Mouse (Mus musculus) MEL-GATA-1-ER (cell line): ENCODE data around the gene Msi2.

Source experiments
- DNase-seq: peaks from one replicate; pipeline ENCODE4 v3.0.0-alpha.2; 2012; ENCODE audit warnings: low read depth; ENCODE audit errors: extremely low read depth

The Msi2 gene

DNA sequence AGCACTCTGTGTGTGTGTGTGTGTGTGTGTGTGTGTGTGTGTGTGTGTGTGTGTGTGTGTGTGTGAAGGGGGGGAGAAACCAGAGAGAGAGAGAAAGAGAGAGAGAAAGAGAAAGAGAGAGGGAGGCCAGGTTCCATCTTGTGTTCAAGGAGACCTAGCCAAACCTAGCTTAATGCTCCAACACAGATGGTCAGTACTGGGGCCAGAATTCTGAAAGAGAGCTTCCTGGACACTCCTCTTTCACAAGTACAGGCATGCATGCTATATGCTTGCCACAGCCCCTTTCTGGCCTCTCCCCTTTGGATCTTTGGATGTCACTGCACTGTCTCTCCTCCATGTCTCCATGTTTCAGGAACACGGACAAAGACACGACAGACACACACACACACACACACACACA is 41.7 kb downstream of the Msi2 start:
- DNase-seq: no peak

DNA sequence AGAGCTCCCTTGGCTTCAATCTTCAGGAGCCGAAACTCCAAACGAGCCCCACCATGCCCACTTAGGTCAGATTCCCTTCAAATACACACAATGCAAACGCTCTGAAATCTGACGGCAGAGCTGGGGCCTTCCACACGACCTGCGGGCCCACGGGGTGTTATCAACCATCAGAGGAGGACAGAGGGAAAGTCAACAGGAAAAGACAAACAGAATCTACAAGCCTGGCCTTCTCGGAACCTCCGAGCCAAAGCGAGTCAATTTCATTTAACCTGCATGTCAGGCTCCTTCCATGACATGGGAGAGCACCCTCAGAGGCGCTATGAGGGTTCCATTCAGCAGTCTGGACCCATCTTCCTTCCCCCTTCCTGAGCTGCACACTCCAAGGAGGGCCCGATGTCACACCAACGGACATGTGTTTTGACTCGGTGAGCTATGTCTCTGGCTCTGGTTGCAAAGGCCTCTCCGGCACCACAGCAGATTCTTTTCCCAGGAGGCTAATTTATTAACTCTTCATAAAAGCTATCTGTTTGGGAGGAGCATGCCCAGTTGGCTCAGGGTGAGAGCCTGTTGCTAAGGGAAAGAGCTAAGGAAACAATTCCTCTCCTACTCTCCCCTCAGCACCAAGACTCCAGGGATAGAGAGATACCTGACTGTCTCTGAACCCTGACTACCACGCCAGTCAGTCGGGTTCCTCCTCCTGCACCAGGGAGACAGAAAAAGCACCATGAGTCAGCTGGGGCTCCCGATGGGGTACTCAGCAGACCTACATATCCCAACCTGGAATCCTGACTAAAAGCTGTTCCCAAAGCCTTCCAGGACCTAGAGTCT is 42.6 kb downstream of the Msi2 start:
- DNase-seq: no peak

DNA sequence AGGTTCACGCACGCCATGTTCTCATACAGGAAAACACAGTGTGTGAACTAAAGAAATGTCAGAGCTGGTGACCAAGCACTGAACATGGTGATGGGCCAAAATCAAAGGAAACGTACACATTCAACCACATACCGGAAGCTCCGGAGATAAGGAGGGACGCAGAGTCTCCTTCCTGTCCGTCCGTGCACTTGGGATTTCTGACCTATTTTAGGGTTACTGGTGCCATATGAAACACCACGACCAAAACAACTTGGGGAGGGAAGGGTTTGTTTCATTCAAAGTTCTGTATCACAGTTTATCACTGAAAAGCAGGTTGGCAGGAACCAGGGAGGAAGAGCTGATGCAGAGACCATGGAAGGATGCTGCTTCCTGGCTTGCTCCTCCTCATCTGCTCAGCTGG is 44.2 kb downstream of the Msi2 start:
- DNase-seq: no peak

DNA sequence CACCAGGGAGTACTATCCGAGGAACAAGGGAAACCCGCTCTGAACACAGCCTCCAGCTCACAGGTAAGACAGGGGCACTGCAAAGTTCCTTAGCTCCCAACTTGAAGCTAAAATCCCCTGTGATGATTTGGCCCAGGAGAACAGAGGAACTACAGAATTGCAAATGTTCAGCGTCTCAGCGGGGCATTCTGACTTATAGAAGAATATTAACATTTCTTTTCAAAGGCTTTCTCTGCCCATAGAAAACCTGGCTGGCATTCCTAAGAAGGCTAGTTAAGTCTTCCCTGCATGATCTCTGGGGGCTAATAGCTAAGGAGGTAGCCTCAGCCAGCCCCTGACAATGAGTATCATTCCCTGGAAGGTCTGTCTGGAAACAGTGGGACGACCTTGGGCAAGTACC is 47.4 kb downstream of the Msi2 start:
- DNase-seq: no peak

- DNase-seq: no peak
Observed at GRCm38 (mm10) chr11:88669106-88669505, 49.2 kb downstream of the Msi2 start.

GRCm38 (mm10) chr11:88668345-88668744 is 50.0 kb downstream of the Msi2 start:
- DNase-seq: no peak

DNA sequence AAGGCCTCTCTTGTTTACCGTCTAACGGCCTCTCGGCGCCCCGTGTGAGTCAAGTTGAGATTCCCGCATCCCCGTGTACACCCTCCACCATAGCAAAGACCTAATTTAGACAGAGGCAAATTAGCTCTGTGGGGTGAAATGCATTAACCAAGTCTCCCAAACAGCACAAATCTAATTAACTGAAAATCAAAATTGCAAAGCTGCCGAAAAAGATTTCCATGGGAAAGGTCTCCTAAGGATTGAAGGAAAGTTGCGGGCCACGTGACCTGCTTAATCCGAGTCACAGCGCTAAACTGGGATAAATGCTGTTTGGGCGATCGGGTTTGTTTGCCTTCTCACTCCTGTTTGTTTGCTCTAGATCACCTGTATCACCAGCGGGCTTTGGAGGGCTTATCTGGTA is 52.5 kb downstream of the Msi2 start:
- no peak for DNase-seq

- DNase-seq: no peak
Observed at GRCm38 (mm10) chr11:88661444-88662180, 56.7 kb downstream of the Msi2 start.

GRCm38 (mm10) chr11:88660404-88660803 is 57.9 kb downstream of the Msi2 start:
- no peak for DNase-seq

DNA sequence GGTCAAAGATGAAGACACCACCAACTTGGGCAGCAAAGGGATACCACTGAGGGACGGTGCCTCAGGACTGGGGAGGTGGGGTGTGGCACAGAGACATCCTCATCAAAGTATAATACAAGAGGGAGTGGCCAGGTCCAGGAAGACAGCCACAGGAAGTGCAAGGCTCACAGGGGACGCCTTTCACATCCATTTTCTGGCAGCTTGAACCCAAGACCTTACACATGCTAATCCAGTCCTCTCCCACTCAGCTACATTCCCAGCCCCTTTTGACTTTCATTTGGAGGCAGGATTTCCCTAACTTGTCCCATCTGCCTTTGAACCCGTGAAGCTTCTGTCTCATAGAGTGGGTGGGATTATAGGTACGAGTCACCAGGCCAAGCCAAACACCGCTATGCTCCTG is 59.4 kb downstream of the Msi2 start:
- DNase-seq: no peak

GRCm38 (mm10) chr11:88655786-88656185 is 62.5 kb downstream of the Msi2 start:
- no peak for DNase-seq

DNA sequence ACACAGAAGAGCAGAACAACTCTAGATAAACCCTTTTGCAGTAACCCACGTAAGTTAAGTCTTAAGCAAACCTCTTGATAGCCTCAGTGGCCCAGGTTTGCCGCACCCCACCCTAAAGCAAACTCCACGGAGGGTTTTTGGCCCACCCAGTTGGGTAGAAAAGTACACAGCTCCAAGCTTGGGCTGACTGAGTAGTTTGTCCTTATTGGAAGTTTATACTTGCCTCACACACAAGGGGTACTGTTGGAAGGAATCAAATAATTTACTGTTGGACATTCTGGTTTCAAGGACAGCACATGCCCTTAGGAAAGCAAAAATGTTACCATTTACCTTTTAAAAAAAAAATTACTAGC is 63.1 kb downstream of the Msi2 start:
- DNase-seq: no peak

DNA sequence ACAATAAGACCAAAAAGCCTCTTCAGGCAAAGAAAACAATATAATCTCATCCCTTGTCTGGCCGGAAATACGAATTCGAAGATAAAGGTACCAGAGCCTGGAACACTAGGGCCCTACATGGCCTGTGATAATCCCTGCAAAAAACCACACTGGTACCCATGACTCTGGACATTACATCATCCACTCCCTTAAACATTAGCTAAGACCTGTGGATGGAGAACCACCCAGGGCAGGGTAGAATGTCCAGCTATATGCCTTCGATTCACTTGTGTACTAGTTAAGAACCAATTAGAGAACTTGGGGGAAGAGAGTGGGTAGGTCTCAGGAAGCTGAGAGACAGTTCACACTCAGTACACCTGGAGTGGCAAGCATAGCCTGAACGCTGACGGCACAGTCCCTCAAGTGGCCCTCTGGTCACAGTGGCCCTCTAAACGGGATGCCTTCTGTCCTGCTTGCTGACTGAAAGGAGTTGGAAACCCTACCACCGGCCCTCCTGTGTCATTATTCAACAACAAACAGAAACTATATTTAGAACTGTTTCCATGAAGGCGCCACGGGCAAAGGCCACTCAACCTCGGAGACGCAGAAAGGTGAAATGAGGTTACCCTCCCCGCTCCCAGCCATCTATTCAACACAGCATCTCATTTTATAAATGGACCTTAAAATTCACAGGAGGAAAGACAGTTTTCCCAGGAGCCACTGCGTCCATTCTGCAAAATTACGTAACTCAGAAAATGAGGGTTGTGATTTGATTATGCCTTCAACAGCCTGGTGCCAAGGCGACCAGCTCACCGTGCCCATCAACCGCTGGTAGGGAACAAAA is 63.7 kb downstream of the Msi2 start:
- DNase-seq: no peak

DNA sequence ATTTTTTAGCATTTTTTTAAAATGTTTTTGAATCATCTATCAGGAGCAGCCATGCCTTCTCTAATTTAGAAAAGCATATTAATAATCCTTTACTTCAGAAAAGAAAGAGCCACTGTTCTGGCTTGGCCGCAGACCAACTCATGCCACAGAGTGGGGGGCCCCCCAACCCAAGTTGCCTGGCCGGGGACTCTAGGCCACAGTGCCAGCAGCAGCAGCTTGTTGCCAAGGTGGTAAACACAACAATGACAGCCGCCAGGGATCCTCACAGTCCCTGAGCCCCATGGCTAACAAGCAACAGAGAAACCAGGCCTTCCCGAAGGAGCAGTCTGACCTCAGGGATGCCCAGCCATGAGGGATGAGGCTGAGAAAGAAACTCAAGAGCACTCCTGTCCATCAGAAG is 68.0 kb downstream of the Msi2 start:
- no peak for DNase-seq

DNA sequence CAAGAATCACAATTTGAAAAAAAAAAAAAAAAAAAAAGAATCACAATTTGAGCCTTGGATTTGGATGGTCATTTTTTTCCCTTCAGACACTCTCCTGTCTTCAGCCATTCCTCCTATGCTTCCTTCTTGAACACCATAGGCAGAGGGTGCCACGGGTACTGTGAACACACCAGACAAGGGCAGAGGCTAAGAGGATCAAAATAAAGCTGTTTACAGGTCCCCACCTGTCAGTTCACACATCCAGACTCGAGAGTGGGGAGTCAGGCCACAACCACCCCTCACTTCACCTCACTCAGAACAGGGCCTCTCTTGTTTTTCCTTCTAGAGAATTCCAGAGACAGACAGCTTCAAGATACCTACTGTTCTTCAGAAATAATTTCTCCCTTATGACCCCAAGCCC is 69.3 kb downstream of the Msi2 start:
- DNase-seq: no peak

- no peak for DNase-seq
Observed at GRCm38 (mm10) chr11:88648407-88648806, 69.9 kb downstream of the Msi2 start.

DNA sequence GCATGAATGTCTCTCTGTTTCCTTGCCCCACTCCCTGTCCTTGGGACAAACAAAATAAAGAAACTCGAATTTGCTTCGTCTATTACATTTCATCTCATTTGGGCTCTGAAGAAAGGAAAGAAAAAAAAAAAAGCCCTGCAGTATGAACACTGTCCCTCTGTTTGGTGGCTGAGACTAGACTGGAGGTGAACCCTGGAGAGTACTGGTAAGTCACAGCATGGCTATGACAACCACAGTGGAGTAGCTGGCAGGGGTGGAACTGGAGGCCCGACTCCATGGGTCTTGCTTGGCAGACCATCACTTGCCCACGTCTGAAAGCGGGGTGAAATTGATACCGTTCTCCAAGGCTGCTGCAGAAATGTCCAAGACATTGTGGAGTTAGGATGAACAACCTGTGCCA is 71.8 kb downstream of the Msi2 start:
- no peak for DNase-seq

- DNase-seq: no peak
Observed at GRCm38 (mm10) chr11:88645821-88646220, 72.5 kb downstream of the Msi2 start.

DNA sequence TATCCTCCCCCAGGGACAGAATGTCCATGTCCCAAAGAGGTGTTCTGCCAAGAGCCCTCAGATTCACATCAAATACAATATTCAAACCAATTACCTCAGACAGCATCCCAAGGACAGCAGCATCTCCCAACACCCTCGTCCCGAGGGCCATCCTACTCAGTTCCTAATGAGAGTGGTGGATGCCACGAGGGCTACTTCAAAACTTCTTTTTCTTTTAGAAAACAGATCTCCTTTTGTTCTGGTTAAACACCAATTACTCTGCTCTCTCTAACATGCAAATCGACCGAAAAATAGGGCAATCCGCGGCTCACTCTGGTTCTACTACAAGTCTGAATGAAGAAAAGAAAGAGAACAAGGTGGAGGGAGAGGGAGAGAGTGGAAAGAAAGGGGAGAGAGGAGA is 73.6 kb downstream of the Msi2 start:
- no peak for DNase-seq

GRCm38 (mm10) chr11:88639862-88640261 is 78.5 kb downstream of the Msi2 start:
- DNase-seq: no peak

- DNase-seq: no peak
Observed at GRCm38 (mm10) chr11:88638936-88639542, 79.3 kb downstream of the Msi2 start.

- no peak for DNase-seq
Observed at GRCm38 (mm10) chr11:88638254-88638653, 80.1 kb downstream of the Msi2 start.
